Mouse (Mus musculus) testis, adult 2 months (tissue): ENCODE data around the gene Edem2. TPM values are rescaled to one million over a fixed set of nuclear protein-coding genes. Genes with fewer than 3 reads are reported as not detected.

Source experiments
- H3K27ac ChIP-seq: fragments of 200-500 bp; 2 replicates; pipeline ENCODE4 v1.5.1; 2012; ENCODE audit warnings: low read depth, low read length; ENCODE audit not compliant: control insufficient read depth, insufficient read depth
- H3K27me3 ChIP-seq: fragments of 200-500 bp; 2 replicates; pipeline ENCODE4 v1.6.1; 2012; ENCODE audit warnings: mild to moderate bottlenecking, low read length, moderate library complexity; ENCODE audit not compliant: control insufficient read depth, insufficient read depth
- H3K36me3 ChIP-seq: fragments of 200-500 bp; 2 replicates; pipeline ENCODE4 v1.6.1; 2012; ENCODE audit warnings: mild to moderate bottlenecking, low read length; ENCODE audit not compliant: control insufficient read depth, insufficient read depth
- H3K4me1 ChIP-seq: fragments of 200-500 bp; 2 replicates; pipeline ENCODE4 v1.6.1; 2012; ENCODE audit warnings: low read length; ENCODE audit not compliant: control insufficient read depth, insufficient read depth
- H3K4me3 ChIP-seq: fragments of 200-500 bp; 2 replicates; pipeline ENCODE4 v1.5.1; 2012; ENCODE audit warnings: low read depth, mild to moderate bottlenecking, low read length, moderate library complexity, mixed read lengths; ENCODE audit not compliant: control insufficient read depth
- CTCF ChIP-seq: fragments of 200-500 bp; IDR thresholded peaks from 2 replicates; pipeline ENCODE4 v1.5.1; 2012; ENCODE audit warnings: low read depth, mild to moderate bottlenecking, inconsistent platforms, low read length, moderate library complexity; ENCODE audit not compliant: control insufficient read depth, insufficient read depth, insufficient replicate concordance
- POLR2A ChIP-seq: fragments of 200-500 bp; IDR thresholded peaks from 2 replicates; pipeline ENCODE4 v1.6.1; 2012; ENCODE audit warnings: low read depth, mild to moderate bottlenecking, inconsistent platforms, low read length, moderate library complexity; ENCODE audit not compliant: control insufficient read depth
- polyA plus RNA-seq: library from polyadenylated mRNA; depleted of rRNA; stranded (reverse); fragments of >200 nt; gene quantifications from 2 replicates; pipeline ENCODE4 v1.2.3, GENCODE M21; 2012

Edem2 gene
- polyA plus RNA-seq, 1 experiment: 28.4 TPM

DNA sequence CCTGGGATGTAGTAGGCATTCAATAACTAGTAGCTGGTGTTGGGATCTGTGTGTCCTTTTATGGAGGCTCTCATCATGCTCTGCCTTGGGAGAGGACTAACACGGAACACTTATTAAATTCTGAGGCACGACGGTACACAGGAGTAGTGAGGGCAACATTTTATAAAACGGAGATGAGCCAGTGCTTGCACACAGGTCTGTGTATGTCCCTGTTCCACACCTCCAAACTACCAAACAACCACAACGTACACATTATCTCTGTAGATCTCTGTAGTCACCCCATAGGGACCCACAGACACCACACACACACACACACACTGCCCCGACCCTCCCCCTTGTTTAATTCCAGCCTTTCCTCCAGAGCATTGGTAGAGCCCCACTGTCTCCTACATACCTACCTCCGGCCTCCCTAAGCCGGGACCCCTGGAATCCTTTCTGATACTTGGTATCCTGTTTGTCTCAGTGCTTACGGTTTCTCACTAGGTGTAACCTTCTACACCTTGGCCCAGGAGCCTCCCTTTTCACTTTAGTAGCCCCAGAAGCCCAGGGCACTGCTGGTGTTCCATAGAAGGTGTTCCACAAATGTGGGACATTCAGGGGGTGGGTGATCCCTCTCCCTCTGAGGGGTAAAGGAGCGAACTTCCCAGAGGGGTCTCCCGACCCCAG lies 45.1 kb upstream of the Edem2 start:
- H3K27me3 ChIP-seq: peaks cover 5% of the 10 kb centered on the region
- no peak overlapping the region; the same call in 1 of the 2 replicates for H3K4me3 ChIP-seq
- no peaks in the 10 kb centered on the region for H3K36me3 ChIP-seq
- peaks cover 10% of the 10 kb centered on the region for H3K4me1 ChIP-seq
- H3K27ac ChIP-seq: no peak overlapping the region
- TF ChIP-seq POLR2A (no peak), CTCF (no peak)

DNA sequence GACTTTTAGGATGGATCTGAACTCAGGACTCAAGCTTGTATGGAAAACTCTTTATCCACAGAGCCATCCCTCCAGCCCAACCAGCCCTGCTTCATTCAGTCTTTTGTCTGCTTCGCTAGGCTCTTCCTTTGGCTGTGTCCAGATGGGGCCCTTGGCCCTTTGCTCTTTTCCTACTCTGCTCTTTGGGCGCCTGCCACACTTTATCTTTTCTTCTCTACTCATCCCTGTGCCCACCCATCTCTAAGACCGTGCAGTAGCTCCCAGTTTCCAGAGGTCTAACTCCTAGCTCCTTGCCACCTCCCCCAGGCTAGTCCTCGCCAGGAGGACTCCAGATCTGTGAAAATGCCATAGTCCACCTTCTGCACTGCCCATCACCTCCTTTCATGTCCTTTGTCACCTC lies 44.4 kb upstream of the Edem2 start:
- no peak overlapping the region for H3K27ac ChIP-seq
- TF ChIP-seq POLR2A: no peak
- TF ChIP-seq CTCF: no peak
- no peaks in the 10 kb centered on the region for H3K36me3 ChIP-seq
- peaks cover 10% of the 10 kb centered on the region for H3K4me1 ChIP-seq
- H3K4me3 ChIP-seq: no peak overlapping the region
- peaks cover 5% of the 10 kb centered on the region for H3K27me3 ChIP-seq

DNA sequence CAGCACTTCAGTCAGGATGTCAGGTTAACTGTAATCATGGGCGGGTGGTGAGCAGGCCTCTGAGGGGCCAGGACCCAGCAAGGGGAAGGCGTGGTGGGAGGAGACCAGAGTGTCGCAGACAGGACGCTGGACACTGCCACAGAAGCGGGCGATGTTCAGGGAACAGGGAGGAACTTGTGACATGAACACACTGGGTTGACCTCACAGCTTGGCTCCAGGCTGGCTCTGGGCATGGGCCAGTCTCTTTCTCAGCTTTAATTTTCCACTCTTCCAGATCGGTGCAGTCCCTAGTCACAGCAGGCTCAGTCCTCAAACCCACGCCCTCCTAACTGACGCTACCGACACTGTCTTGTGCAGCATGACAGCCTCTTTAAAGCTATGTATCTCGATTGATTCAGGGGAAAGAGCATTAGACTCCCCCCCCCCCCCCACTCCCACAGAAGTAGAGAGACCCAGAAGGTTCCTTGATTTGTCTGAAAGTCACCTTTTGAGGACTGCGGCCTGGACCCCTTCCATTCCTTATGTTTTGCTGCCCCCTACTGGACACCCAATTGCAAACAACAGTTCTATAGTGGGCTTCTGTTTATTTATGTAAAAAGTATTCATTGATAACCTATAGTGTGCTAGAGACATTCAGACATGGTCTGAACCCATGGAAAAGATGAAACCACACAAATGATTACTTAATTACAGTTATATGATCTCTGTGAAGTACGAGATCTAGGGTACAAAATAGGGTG lies 35.6 kb upstream of the Edem2 start:
- H3K4me3 ChIP-seq: no peak overlapping the region
- no peaks in the 10 kb centered on the region for H3K36me3 ChIP-seq
- H3K27ac ChIP-seq: no peak overlapping the region
- H3K27me3 ChIP-seq: no peaks in the 10 kb centered on the region
- TF ChIP-seq POLR2A (no peak), CTCF (no peak)
- H3K4me1 ChIP-seq: peaks cover 3% of the 10 kb centered on the region

DNA sequence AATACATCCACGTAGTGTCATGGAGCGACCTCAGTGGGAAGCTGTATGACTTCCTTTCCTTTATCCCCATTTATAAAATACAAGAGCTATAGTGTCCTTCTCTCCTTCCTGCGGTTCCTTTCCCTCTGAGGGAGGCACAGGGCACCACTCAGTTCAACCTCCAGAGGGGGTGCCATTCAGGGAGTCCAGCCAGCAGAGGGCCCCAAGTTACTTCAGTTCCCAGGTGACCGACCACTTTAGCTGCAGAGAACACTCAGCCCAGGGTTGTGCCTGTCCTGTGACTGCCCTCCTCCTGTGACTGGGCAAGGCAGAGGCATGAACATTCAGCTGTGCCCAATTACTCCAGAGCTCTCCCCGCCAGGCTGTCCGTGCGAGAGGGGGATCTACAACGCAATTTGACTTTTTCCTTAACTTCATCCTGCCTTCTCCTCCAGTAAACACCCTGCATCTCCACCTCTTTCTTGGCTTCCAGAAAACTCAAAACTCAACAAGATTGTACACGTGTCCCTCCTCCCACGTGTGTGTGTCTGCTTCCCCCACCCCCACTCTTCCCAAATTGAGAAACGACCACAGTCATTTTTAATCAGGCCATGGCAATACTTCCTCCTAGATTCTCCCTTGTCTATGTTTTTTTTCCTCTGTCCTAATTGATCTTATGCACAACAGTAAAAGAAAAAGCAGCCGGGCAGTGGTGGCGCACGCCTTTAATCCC lies 27.7 kb upstream of the Edem2 start:
- H3K36me3 ChIP-seq: no peaks in the 10 kb centered on the region
- no peak overlapping the region for H3K4me3 ChIP-seq
- TF ChIP-seq CTCF (no peak), POLR2A (no peak)
- peaks cover 8% of the 10 kb centered on the region for H3K4me1 ChIP-seq
- no peak overlapping the region for H3K27ac ChIP-seq
- H3K27me3 ChIP-seq: 0 out of 2 replicates have a peak, but pooled peaks cover 4% of the 10 kb centered on the region

DNA sequence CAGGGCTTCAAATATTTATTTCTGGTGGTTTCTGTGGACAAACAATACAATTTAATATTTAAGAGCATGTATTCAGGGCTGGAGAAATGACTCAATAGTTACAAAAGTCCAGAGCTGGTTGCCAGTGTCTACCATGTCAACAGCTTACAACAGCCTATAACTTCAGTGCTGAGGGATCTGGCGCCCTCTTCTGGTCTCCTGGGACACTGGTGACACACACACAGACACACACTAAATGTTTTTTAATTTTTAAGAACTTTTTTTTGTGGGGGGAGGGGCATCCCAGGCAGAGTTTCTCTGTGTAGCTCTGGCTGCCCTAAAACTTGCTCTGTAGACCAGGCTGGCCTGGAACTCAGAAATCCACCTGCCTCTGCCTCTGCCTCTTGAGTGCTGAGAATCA lies 26.5 kb upstream of the Edem2 start:
- 0 out of 2 replicates have a peak, but pooled peaks cover 4% of the 10 kb centered on the region for H3K27me3 ChIP-seq
- no peaks in the 10 kb centered on the region for H3K36me3 ChIP-seq
- peak; percentile 44; the same call in 1 of the 2 replicates for TF ChIP-seq CTCF
- no peak for TF ChIP-seq POLR2A
- H3K27ac ChIP-seq: no peak overlapping the region
- H3K4me1 ChIP-seq: peaks cover 10% of the 10 kb centered on the region
- no peak overlapping the region for H3K4me3 ChIP-seq

DNA sequence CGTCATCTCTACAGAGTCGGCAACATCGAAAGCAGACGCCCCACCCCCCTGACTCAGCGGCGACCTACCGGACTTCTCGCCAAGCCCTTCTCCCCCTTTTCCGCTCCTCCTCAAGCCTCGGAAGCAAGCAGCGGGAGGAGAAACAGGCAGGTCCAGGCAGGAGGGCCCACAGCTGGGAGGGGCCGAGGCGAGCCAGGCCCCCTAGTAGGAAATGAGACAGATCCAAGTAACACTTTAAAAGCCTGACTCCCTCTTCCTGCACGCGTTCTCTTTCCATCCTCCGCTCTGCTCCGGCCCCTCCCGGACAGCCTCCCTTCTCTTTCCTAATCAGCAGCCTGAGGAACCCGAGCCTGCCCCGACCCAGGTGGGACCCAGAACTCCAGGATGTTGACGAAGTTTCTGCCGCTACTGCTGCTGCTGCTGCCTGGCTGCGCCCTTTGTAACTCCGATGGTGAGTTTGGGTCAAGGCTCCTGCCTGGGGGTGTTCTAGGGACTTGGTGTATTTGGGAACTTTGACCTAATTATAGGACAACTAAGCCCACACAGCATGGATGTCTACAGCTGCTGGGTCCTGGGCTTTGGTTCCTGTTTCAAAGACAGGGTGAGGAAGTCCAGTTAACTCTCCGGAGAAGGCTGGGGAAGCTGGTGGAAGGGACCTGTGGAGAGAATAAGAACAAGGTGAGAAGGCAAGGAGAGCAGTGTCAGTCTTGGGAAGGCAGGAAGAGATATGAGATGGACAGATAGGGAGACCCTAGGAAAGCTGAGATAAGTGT lies 21.9 kb upstream of the Edem2 start, which contains the start of gene Procr:
TSS of gene Procr (plus strand) at position 104 of the 773 bp plus-strand sequence.
- H3K36me3 ChIP-seq: no peaks in the 10 kb centered on the region
- TF ChIP-seq POLR2A: no peak
- TF ChIP-seq CTCF: no peak
- H3K4me1 ChIP-seq: peaks cover 10% of the 10 kb centered on the region
- H3K27ac ChIP-seq: no peak within 1 kb of the TSS
- peak within 1 kb of the TSS; percentile 63 for H3K4me3 ChIP-seq
- 0 out of 2 replicates have a peak, but pooled peaks cover 4% of the 10 kb centered on the region for H3K27me3 ChIP-seq
